Mouse (Mus musculus) hindlimb bud, embryonic 11.5 days (tissue): ENCODE measurements around the gene Scn1b.

Experiments used
- DNase-seq: peaks from one replicate; pipeline ENCODE4 v3.0.0-alpha.2; 2012; ENCODE audit warnings: low read depth, low spot score; ENCODE audit errors: extremely low spot score

The Scn1b gene

GRCm38 (mm10) chr7:31126851-31127724, at the start of gene Scn1b:
TSS of gene Scn1b (minus strand) at chr7:31127003.
- no peak for DNase-seq

- DNase-seq: no peak
These were observed 48.3 kb upstream of the Scn1b start for GRCm38 (mm10) chr7:31175096-31175495.

- no peak for DNase-seq
These were observed 47.7 kb upstream of the Scn1b start for GRCm38 (mm10) chr7:31174466-31174865.

GRCm38 (mm10) chr7:31172238-31172637, 45.4 kb upstream of the Scn1b start:
- DNase-seq: no peak

- DNase-seq: no peak
These were observed 43.7 kb upstream of the Scn1b start for GRCm38 (mm10) chr7:31170520-31170919.

- no peak for DNase-seq
These were observed 41.6 kb upstream of the Scn1b start for GRCm38 (mm10) chr7:31168412-31168811.

- no peak for DNase-seq
These were observed 37.9 kb upstream of the Scn1b start for GRCm38 (mm10) chr7:31164748-31165147.

GRCm38 (mm10) chr7:31163666-31164577, 37.1 kb upstream of the Scn1b start:
- DNase-seq: no peak

GRCm38 (mm10) chr7:31162324-31162723, 35.5 kb upstream of the Scn1b start:
- DNase-seq: no peak

GRCm38 (mm10) chr7:31161831-31162230, 35.0 kb upstream of the Scn1b start:
- DNase-seq: no peak

GRCm38 (mm10) chr7:31161246-31161645, 34.4 kb upstream of the Scn1b start:
- no peak for DNase-seq

- DNase-seq: no peak
These were observed 34.0 kb upstream of the Scn1b start for GRCm38 (mm10) chr7:31160763-31161162.

- no peak for DNase-seq
These were observed 29.5 kb upstream of the Scn1b start for GRCm38 (mm10) chr7:31156034-31156928.

- DNase-seq: no peak
These were observed 28.7 kb upstream of the Scn1b start, which contains the start of gene Gramd1a for GRCm38 (mm10) chr7:31155296-31156033. TSS of gene Gramd1a (minus strand) at chr7:31155896.

GRCm38 (mm10) chr7:31153536-31154320, 26.9 kb upstream of the Scn1b start:
- no peak for DNase-seq

GRCm38 (mm10) chr7:31151301-31152241, 24.8 kb upstream of the Scn1b start:
- DNase-seq: no peak

GRCm38 (mm10) chr7:31150566-31151300, 23.9 kb upstream of the Scn1b start:
- DNase-seq: no peak
